Mouse (Mus musculus) forebrain, postnatal 0 days (tissue): ENCODE measurements at regions not wholly inside any gene's neighbourhood (a gene's known extent, or its start where the extent isn't known, plus 50 kb on each side); places are given as distances from the start of the nearest gene placed in this dataset.
A peak's percentile ranks its signal among the peaks of the same experiment; 100 is the strongest.

Source experiments
- ATAC-seq: fragments of 200-750 bp; cut with Nextera tagmentation; 2 replicates; pipeline ENCODE4 v1.8.0; 2017; ENCODE audit warnings: mild to moderate bottlenecking, moderate library complexity
- DNase-seq: peaks from one replicate; pipeline ENCODE4 v3.0.0-alpha.2; 2015
- H3K27ac ChIP-seq: fragments of 300-500 bp; sonication (generic); 2 replicates; pipeline ENCODE4 v1.5.1; 2014; ENCODE audit warnings: low read depth, mild to moderate bottlenecking, antibody characterized with exemption, low read length, moderate library complexity, mixed read lengths
- H3K27me3 ChIP-seq: fragments of 300-500 bp; sonication (generic); 2 replicates; pipeline ENCODE4 v1.6.1; 2014; ENCODE audit warnings: mild to moderate bottlenecking, low read length, mixed read lengths; ENCODE audit not compliant: insufficient read depth
- H3K36me3 ChIP-seq: fragments of 300-500 bp; sonication (generic); 2 replicates; pipeline ENCODE4 v1.6.1; 2014; ENCODE audit warnings: mild to moderate bottlenecking, moderate library complexity; ENCODE audit not compliant: insufficient read depth
- H3K4me1 ChIP-seq: fragments of 300-500 bp; sonication (generic); 2 replicates; pipeline ENCODE4 v1.6.1; 2014; ENCODE audit warnings: antibody characterized with exemption; ENCODE audit not compliant: insufficient read depth
- H3K4me2 ChIP-seq: fragments of 300-500 bp; sonication (generic); 2 replicates; pipeline ENCODE4 v1.6.1; 2014; ENCODE audit warnings: low read depth, mild to moderate bottlenecking, moderate library complexity
- H3K4me3 ChIP-seq: fragments of 300-500 bp; sonication (generic); 2 replicates; pipeline ENCODE4 v1.5.1; 2014; ENCODE audit warnings: low read depth, low read length, mixed read lengths
- H3K9ac ChIP-seq: fragments of 300-500 bp; sonication (generic); 2 replicates; pipeline ENCODE4 v1.6.1; 2014; ENCODE audit warnings: mild to moderate bottlenecking
- H3K9me3 ChIP-seq: fragments of 300-500 bp; sonication (generic); 2 replicates; pipeline ENCODE4 v1.6.1; 2016; ENCODE audit warnings: low read length
- CTCF ChIP-seq: sonication (generic); IDR thresholded peaks from 2 replicates; pipeline ENCODE4 v1.5.1; 2016; ENCODE audit warnings: antibody characterized with exemption, control low read depth, low read depth
- WGBS: fragments of 180-500 bp; shearing (Covaris S2); extraction: QIAGEN DNeasy Blood & Tissue Kit; methylation state at CpG from one replicate; pipeline ENCODE4 v1.1.7; 2014; 5-methylcytosine and 5-hydroxymethylcytosine counted together

DNA sequence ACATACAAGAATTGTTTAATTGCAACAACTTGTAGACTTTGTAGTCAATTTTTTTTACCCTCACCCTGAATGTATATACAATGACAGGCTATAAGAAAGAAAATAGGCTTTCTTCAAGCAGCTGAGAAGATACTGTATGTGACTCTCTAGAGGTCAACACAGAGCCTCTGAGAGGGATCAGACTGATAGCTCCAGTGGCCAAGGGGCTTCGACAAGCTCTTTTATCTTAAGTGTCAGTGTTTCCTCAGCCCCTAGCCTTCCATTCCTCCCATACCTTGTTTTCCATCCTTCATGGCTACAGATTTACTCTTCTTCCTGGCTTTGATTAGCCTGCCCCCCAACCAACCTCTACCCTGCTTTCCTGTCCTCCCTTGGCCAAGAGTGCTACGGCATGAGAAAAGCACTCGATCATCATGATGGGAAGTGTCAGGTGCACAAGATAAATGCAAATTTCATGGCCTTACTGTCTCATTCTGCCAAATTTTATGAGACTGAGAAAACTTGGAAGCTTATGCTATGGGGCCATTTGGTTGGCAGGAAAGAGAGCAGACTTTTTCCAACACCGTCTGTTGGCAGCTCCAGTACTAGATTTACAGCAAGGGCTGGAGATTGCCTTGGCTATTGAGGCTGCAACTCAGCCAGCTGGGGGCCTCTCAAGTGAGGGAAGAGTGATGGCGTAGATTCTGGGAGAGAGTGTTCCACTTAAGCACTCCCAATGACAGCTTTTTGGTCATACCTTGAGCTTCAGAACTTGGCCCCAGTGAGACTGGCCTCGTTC, 484.3 kb upstream of the Etaa1 start:
- Histone ChIP-seq H3K27ac (no peak overlapping the region), H3K27me3 (no peaks in the 10 kb centered on the region), H3K36me3 (no peaks in the 10 kb centered on the region), H3K9me3 (no peaks in the 10 kb centered on the region), H3K4me2 (no peak overlapping the region), H3K4me3 (no peak overlapping the region), H3K9ac (no peak overlapping the region), H3K4me1 (no peaks in the 10 kb centered on the region)
- no peak for TF ChIP-seq CTCF
- 62% methylated on average over 6 of the region's 6 CpGs for WGBS
- DNase-seq: peak; percentile 82
- ATAC-seq: peak; percentile 96

DNA sequence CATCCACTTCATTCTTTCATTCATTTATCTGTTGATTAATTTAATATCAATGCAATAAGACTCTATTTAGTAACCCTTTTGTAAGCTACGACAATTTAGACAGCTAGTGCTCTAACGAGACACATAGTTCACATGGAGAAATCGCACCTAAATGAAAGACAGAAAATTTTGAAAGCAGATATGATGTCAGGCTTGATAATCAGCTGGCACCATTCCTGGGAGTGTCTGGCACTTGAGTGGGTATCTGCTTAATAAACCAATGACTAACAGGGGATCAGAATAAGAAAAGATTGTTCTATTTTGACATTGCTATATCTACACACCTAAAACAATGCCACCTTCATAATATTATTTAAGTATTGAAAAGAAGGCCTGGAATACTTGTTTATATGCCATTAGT, 467.4 kb upstream of the Etaa1 start:
- H3K9me3 ChIP-seq: no peaks in the 10 kb centered on the region
- 34% methylated on average over 3 of the region's 3 CpGs for WGBS
- TF ChIP-seq CTCF: no peak
- H3K4me1 ChIP-seq: no peaks in the 10 kb centered on the region
- H3K4me2 ChIP-seq: no peak overlapping the region
- no peaks in the 10 kb centered on the region for H3K27me3 ChIP-seq
- H3K36me3 ChIP-seq: no peaks in the 10 kb centered on the region
- H3K4me3 ChIP-seq: no peak overlapping the region
- H3K9ac ChIP-seq: no peak overlapping the region
- ATAC-seq (no peak), DNase-seq (no peak)
- H3K27ac ChIP-seq: no peak overlapping the region

DNA sequence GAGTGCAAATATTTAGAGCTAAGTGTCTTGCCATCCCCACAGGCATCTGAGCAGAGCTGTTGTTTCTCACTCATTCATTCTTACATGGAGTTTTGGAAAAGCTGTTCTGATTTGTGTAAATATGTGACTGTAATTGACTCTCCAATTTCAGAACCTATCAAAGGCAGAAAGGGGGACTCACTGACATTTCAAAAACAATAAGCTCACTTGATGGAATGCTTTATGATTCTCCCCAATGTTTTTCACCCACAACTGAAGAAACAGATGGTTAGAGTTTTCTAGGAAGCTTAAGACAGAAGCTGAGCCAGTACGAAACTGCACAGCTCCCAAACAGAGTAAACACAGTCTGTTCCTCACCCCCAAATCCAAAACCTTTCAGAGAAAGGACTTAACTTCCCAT, 460.1 kb upstream of the Etaa1 start:
- H3K4me1 ChIP-seq: no peaks in the 10 kb centered on the region
- no peak overlapping the region for H3K4me2 ChIP-seq
- H3K27ac ChIP-seq: no peak overlapping the region
- no peak for TF ChIP-seq CTCF
- peak; percentile 95 for ATAC-seq
- no peak overlapping the region for H3K9ac ChIP-seq
- H3K27me3 ChIP-seq: no peaks in the 10 kb centered on the region
- H3K9me3 ChIP-seq: no peaks in the 10 kb centered on the region
- peak; percentile 75 for DNase-seq
- 43% methylated on average over 1 of the region's 1 CpGs for WGBS
- no peak overlapping the region for H3K4me3 ChIP-seq
- no peaks in the 10 kb centered on the region for H3K36me3 ChIP-seq

DNA sequence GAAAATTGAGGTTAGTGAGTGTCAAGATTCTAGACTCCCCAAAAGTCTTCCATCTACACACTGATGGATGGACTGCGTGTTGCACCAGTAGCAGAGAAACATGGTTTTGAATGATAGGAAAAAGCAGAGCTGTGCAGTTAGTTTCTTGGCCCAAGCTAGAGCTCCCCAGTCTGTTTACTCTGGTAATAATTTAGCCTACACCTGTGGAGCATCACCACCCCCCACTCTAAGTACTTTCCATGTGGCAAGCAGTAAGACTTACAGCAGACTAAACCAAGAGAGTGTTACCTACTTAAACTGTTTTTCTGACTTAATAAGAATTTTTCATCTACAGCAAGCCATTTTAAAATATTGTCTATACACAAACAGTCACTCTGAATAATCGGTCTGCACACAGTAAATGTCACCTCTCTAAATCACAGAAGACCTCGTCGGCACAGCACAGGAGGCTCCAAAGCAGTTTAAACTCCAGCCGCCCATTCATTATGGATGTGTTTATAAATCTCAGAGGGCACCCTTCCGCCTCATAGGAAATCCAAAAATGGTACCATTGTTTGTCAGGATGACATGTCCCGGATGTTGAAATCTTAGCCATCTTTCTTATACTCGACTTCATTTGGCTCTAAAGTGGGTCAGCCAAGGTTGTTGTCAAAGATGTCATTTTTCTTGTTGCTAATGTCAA, 454.5 kb upstream of the Etaa1 start:
- Histone ChIP-seq H3K9me3 (no peaks in the 10 kb centered on the region), H3K4me2 (no peak overlapping the region), H3K27ac (no peak overlapping the region), H3K36me3 (no peaks in the 10 kb centered on the region), H3K4me3 (no peak overlapping the region), H3K27me3 (no peaks in the 10 kb centered on the region), H3K4me1 (no peaks in the 10 kb centered on the region), H3K9ac (no peak overlapping the region)
- TF ChIP-seq CTCF: no peak
- ATAC-seq: no peak
- WGBS: 68% methylated on average over 8 of the region's 8 CpGs
- no peak for DNase-seq

DNA sequence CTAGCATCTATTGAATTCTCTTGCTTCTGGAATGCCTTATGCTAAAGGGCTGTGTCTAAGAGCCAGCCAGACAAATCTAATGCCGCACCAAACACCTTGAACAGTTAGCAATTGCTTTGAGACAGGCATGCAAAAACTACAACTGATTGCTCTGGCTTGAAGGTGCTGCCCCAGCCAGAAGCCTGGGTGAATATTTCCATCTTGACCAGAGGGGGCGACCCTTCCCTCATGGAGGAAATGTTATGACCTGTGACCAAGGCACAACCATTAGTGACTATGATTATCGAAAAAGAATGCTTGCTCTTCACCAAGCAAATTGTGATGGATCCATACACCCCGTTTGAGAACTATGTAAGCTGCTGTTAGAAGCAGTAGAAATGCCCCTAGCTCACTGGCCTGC, 445.9 kb upstream of the Etaa1 start:
- no peak for ATAC-seq
- no peak for TF ChIP-seq CTCF
- Histone ChIP-seq H3K4me2 (no peak overlapping the region), H3K4me1 (no peaks in the 10 kb centered on the region; the same call in 1 of the 2 replicates), H3K9me3 (no peaks in the 10 kb centered on the region), H3K36me3 (no peaks in the 10 kb centered on the region), H3K27me3 (no peaks in the 10 kb centered on the region), H3K27ac (no peak overlapping the region), H3K9ac (no peak overlapping the region), H3K4me3 (no peak overlapping the region)
- no peak for DNase-seq
- WGBS: 66% methylated on average over 4 of the region's 4 CpGs

DNA sequence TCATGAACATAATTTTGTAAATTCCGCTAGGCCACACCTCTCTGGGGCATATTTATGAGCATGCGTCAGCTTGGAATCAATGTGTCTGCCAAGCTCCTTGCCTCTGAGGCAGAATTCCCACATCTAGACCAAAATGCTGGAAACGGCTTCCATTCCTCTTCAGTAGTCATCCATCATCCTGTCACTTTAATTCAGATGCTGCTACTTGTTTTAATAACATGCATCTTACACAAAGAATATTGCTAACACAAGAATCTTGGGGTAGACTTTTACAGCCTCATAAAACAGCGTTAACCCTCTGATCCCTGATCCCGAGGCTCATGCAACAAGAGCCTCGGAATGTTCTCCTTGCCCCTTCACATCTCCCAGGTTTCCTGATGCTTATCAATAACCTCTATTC, 442.7 kb upstream of the Etaa1 start:
- H3K4me3 ChIP-seq: no peak overlapping the region
- H3K36me3 ChIP-seq: no peaks in the 10 kb centered on the region
- DNase-seq (no peak), ATAC-seq (peak; percentile 34; the same call in 1 of the 2 replicates)
- WGBS: 70% methylated on average over 6 of the region's 6 CpGs
- H3K27ac ChIP-seq: no peak overlapping the region
- H3K4me2 ChIP-seq: no peak overlapping the region
- no peaks in the 10 kb centered on the region for H3K9me3 ChIP-seq
- no peaks in the 10 kb centered on the region for H3K27me3 ChIP-seq
- TF ChIP-seq CTCF: no peak
- no peaks in the 10 kb centered on the region; the same call in 1 of the 2 replicates for H3K4me1 ChIP-seq
- H3K9ac ChIP-seq: no peak overlapping the region

DNA sequence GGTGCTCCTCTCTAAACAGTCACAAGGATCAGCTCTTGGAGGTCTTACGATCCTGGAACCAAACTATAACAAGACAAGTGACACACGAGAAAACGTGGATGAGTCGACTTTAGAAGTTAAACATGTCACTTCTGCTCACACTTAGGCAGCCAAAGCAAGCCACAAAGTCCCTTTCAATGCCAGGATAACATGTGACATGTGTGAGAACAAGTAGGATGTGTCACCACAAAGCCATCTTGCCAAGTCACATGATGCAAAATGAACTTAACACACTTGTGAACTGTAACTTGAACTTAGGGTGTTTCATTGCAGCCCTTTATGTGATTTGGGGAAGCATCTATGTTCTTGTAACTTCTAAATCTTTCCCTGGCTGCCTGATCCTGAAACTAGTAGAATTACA, 442.0 kb upstream of the Etaa1 start:
- Histone ChIP-seq H3K4me2 (no peak overlapping the region), H3K9ac (no peak overlapping the region), H3K4me1 (no peaks in the 10 kb centered on the region; the same call in 1 of the 2 replicates), H3K27me3 (no peaks in the 10 kb centered on the region), H3K9me3 (no peaks in the 10 kb centered on the region), H3K36me3 (no peaks in the 10 kb centered on the region), H3K27ac (no peak overlapping the region), H3K4me3 (no peak overlapping the region)
- no peak for TF ChIP-seq CTCF
- ATAC-seq (peak; percentile 51; the same call in 1 of the 2 replicates), DNase-seq (no peak)
- WGBS: 63% methylated on average over 4 of the region's 4 CpGs
